Mouse (Mus musculus) stomach, embryonic 15.5 days (tissue): ENCODE results near the gene C1qa. TPM values are rescaled to one million over a fixed set of nuclear protein-coding genes. Genes with fewer than 3 reads are reported as not detected.

Experiments used
- ATAC-seq: fragments of 200-750 bp; cut with Nextera tagmentation; 2 replicates; pipeline ENCODE4 v1.8.0; 2017; ENCODE audit warnings: low read depth, moderate number of reproducible peaks, moderate TSS enrichment; ENCODE audit not compliant: insufficient read depth, low FRiP score
- H3K27ac ChIP-seq: fragments of 300-500 bp; sonication (generic); 2 replicates; pipeline ENCODE4 v1.5.1; 2015; ENCODE audit warnings: mild to moderate bottlenecking, inconsistent platforms
- H3K27me3 ChIP-seq: fragments of 300-500 bp; sonication (generic); replicated peaks from 2 replicates; pipeline ENCODE4 v1.6.1; 2015; ENCODE audit warnings: inconsistent platforms
- H3K36me3 ChIP-seq: fragments of 300-500 bp; sonication (generic); 2 replicates; pipeline ENCODE4 v1.6.1; 2015; ENCODE audit warnings: inconsistent platforms
- H3K4me1 ChIP-seq: fragments of 300-500 bp; sonication (generic); 2 replicates; pipeline ENCODE4 v1.6.1; 2015; ENCODE audit warnings: inconsistent platforms
- H3K4me2 ChIP-seq: fragments of 300-500 bp; sonication (generic); 2 replicates; pipeline ENCODE4 v1.6.1; 2015; ENCODE audit warnings: mild to moderate bottlenecking, inconsistent platforms
- H3K4me3 ChIP-seq: fragments of 300-500 bp; sonication (generic); replicated peaks from 2 replicates; pipeline ENCODE4 v1.5.1; 2015; ENCODE audit warnings: inconsistent platforms
- H3K9ac ChIP-seq: fragments of 300-500 bp; sonication (generic); 2 replicates; pipeline ENCODE4 v1.6.1; 2015; ENCODE audit warnings: inconsistent platforms
- H3K9me3 ChIP-seq: fragments of 300-500 bp; sonication (generic); 2 replicates; pipeline ENCODE4 v1.6.1; 2016; ENCODE audit warnings: inconsistent platforms
- WGBS: fragments of 180-500 bp; shearing (Covaris S2); methylation state at CpG from one replicate; pipeline ENCODE4 v1.1.7; 2015; 5-methylcytosine and 5-hydroxymethylcytosine counted together
- polyA plus RNA-seq: library from polyadenylated mRNA; unstranded; fragments of >200 nt; fragmentation: Nextera tagmentation; extraction: Ambion mirVana; gene quantifications from 2 replicates; pipeline ENCODE4 v1.2.1, GENCODE M21; 2015

Gene C1qa
- polyA plus RNA-seq, 1 experiment from 2014 or later = 54.3 TPM

GRCm38 (mm10) chr4:136878171-136878570 is 20.4 kb downstream of the C1qa start:
- Histone ChIP-seq H3K9me3 (no peaks in the 10 kb centered on the region), H3K36me3 (no peaks in the 10 kb centered on the region), H3K4me1 (no peaks in the 10 kb centered on the region), H3K4me2 (no peak overlapping the region), H3K9ac (no peak overlapping the region), H3K27me3 (no peaks in the 10 kb centered on the region), H3K27ac (no peak overlapping the region), H3K4me3 (no peak overlapping the region)
- WGBS = 47% methylated on average over 8 of the region's 8 CpGs
- no peak for ATAC-seq

GRCm38 (mm10) chr4:136876971-136877370 is 21.6 kb downstream of the C1qa start:
- no peaks in the 10 kb centered on the region for H3K9me3 ChIP-seq
- no peak overlapping the region for H3K27ac ChIP-seq
- no peak for ATAC-seq
- H3K4me2 ChIP-seq = no peak overlapping the region
- no peak overlapping the region for H3K4me3 ChIP-seq
- H3K9ac ChIP-seq = no peak overlapping the region
- H3K4me1 ChIP-seq = no peaks in the 10 kb centered on the region
- H3K27me3 ChIP-seq = no peaks in the 10 kb centered on the region
- 19% methylated on average over 7 of the region's 7 CpGs for WGBS
- no peaks in the 10 kb centered on the region for H3K36me3 ChIP-seq

- H3K27ac ChIP-seq = no peak overlapping the region
- WGBS = 80% methylated on average over 14 of the region's 14 CpGs
- H3K9me3 ChIP-seq = no peaks in the 10 kb centered on the region
These were observed 23.6 kb downstream of the C1qa start for GRCm38 (mm10) chr4:136875012-136875411.

GRCm38 (mm10) chr4:136868371-136868770 is 30.2 kb downstream of the C1qa start:
- Histone ChIP-seq H3K4me2 (0 out of 2 replicates have a peak overlapping the region, but pooled peaks have one; percentile 25), H3K4me3 (no peak overlapping the region), H3K4me1 (peaks cover 3% of the 10 kb centered on the region; the same call in 1 of the 2 replicates), H3K9ac (no peak overlapping the region), H3K36me3 (no peaks in the 10 kb centered on the region), H3K9me3 (no peaks in the 10 kb centered on the region), H3K27ac (no peak overlapping the region), H3K27me3 (no peaks in the 10 kb centered on the region)
- 53% methylated on average over 6 of the region's 6 CpGs for whole genome bisulfite sequencing
- ATAC-seq = peak; percentile 71

More at GRCm38 (mm10) chr4:136875012-136875411, 23.6 kb downstream of the C1qa start:
- ATAC-seq = no peak
- Histone ChIP-seq H3K36me3 (no peaks in the 10 kb centered on the region), H3K27me3 (no peaks in the 10 kb centered on the region), H3K4me1 (no peaks in the 10 kb centered on the region), H3K4me3 (no peak overlapping the region), H3K4me2 (no peak overlapping the region), H3K9ac (no peak overlapping the region)

- ATAC-seq = peak; percentile 61; the same call in 1 of the 2 replicates
- peak overlapping the region; percentile 25 for H3K4me2 ChIP-seq
- H3K9me3 ChIP-seq = no peaks in the 10 kb centered on the region
These were observed 30.8 kb downstream of the C1qa start for GRCm38 (mm10) chr4:136867690-136868345.

GRCm38 (mm10) chr4:136865531-136865930 is 33.1 kb downstream of the C1qa start:
- H3K4me2 ChIP-seq = no peak overlapping the region
- H3K9me3 ChIP-seq = no peaks in the 10 kb centered on the region
- H3K9ac ChIP-seq = no peak overlapping the region
- no peak overlapping the region for H3K27ac ChIP-seq
- no peaks in the 10 kb centered on the region for H3K36me3 ChIP-seq
- H3K4me3 ChIP-seq = no peak overlapping the region
- no peak for ATAC-seq
- WGBS = 64% methylated on average over 5 of the region's 5 CpGs
- H3K4me1 ChIP-seq = peaks cover 17% of the 10 kb centered on the region
- H3K27me3 ChIP-seq = no peaks in the 10 kb centered on the region

More at GRCm38 (mm10) chr4:136867690-136868345, 30.8 kb downstream of the C1qa start:
- 8% methylated on average over 12 of the region's 12 CpGs for WGBS
- no peak overlapping the region for H3K9ac ChIP-seq
- H3K36me3 ChIP-seq = no peaks in the 10 kb centered on the region
- no peaks in the 10 kb centered on the region for H3K27me3 ChIP-seq
- peaks cover 3% of the 10 kb centered on the region; the same call in 1 of the 2 replicates for H3K4me1 ChIP-seq
- no peak overlapping the region for H3K27ac ChIP-seq
- H3K4me3 ChIP-seq = no peak overlapping the region

DNA sequence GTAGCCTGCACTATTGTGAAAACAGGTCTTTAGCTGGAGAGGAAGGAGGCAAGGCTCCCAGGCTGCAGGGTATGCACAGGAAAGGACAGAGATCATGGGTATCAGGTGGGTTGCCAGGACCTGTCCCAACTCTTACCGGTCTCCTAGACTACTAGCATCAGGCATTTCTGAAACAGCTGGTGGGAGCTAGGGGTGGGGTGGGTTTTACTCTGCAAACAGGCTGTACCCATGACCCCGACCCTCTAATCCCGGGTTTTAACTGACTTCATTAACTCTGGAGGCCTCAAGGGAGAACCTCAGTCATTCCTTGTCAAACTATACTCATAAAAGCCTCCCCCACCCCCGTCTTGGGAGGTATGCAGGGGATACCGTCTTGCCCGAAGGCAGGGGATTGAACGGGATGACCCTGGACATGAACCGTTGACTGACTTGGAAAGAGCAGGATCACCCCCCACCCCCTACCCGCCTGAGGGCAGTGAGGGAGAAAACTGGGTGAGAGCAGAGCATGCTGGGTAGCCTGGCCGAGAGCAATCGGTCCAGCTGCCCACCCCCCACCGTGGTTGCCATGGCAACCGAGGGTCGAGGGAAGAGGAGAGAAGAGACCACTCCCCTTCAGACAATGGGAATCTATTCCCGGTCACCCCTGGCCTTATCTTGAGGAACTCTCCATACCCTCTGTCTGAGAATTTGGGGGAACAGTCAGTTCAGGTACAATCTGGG is 33.7 kb downstream of the C1qa start:
- no peak for ATAC-seq
- 9% methylated on average over 14 of the region's 15 CpGs for WGBS
- Histone ChIP-seq H3K4me1 (peaks cover 17% of the 10 kb centered on the region), H3K36me3 (no peaks in the 10 kb centered on the region), H3K9me3 (no peaks in the 10 kb centered on the region), H3K4me3 (no peak overlapping the region), H3K9ac (no peak overlapping the region), H3K27me3 (no peaks in the 10 kb centered on the region), H3K4me2 (no peak overlapping the region), H3K27ac (no peak overlapping the region)

GRCm38 (mm10) chr4:136863517-136863916 is 35.1 kb downstream of the C1qa start:
- Histone ChIP-seq H3K9me3 (no peaks in the 10 kb centered on the region), H3K36me3 (no peaks in the 10 kb centered on the region), H3K9ac (no peak overlapping the region), H3K4me3 (no peak overlapping the region), H3K27me3 (no peaks in the 10 kb centered on the region), H3K4me2 (no peak overlapping the region), H3K4me1 (peaks cover 17% of the 10 kb centered on the region), H3K27ac (no peak overlapping the region)
- ATAC-seq = no peak
- 52% methylated on average over 9 of the region's 9 CpGs for WGBS

DNA sequence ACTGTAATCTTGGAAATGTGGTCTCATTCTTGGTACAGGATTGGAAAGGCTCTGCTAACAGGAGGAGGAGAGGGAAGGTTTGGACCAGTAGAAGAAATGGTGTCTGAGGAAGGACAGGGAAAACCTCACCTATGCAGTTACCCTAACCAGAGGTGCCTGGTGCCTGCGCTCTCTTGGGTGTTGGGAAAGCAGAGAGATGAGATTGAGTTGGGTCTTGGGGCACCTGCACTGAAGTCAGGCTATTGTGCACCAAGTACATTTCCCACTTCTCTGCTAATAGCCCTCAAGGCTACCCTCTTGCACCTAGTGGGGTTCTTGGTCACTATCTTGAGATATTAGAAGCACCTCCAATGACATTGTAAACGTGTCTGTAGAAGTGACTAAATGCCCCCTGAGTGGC is 36.2 kb downstream of the C1qa start:
- no peaks in the 10 kb centered on the region for H3K36me3 ChIP-seq
- ATAC-seq = no peak
- WGBS = 72% methylated on average over 2 of the region's 2 CpGs
- H3K27ac ChIP-seq = no peak overlapping the region
- H3K9ac ChIP-seq = no peak overlapping the region
- no peak overlapping the region; the same call in 1 of the 2 replicates for H3K4me2 ChIP-seq
- H3K9me3 ChIP-seq = no peaks in the 10 kb centered on the region
- peaks cover 14% of the 10 kb centered on the region for H3K4me1 ChIP-seq
- H3K27me3 ChIP-seq = no peaks in the 10 kb centered on the region
- no peak overlapping the region for H3K4me3 ChIP-seq

- Histone ChIP-seq H3K36me3 (no peaks in the 10 kb centered on the region), H3K9ac (no peak overlapping the region), H3K4me3 (no peak overlapping the region), H3K4me2 (peak overlapping the region; percentile 27), H3K27me3 (no peaks in the 10 kb centered on the region), H3K9me3 (no peaks in the 10 kb centered on the region), H3K4me1 (peaks cover 14% of the 10 kb centered on the region), H3K27ac (no peak overlapping the region)
- WGBS = 7% methylated on average over 17 of the region's 17 CpGs
- ATAC-seq = no peak
These were observed 36.8 kb downstream of the C1qa start for GRCm38 (mm10) chr4:136861806-136862205.

DNA sequence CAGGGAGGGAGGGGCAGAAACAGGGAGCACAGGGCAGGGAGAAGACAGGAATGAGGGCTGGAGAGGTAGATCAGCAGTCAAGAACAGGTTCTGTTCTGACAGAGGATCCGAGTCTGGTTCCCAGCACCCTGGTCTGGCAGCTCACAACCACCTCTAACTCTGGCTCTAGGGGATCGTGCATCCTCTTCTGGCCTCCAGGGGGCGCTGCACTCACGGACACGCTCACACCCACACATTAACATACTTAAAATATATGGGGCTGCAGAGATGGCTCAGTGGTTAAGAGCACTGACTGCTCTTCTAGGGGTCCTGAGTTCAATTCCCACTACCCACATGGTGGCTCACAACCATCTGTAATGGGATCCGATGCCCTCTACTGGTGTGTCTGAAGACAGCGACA is 38.6 kb downstream of the C1qa start:
- H3K27ac ChIP-seq = no peak overlapping the region
- H3K4me3 ChIP-seq = no peak overlapping the region
- H3K27me3 ChIP-seq = no peaks in the 10 kb centered on the region
- no peaks in the 10 kb centered on the region for H3K36me3 ChIP-seq
- no peak overlapping the region for H3K9ac ChIP-seq
- peaks cover 14% of the 10 kb centered on the region for H3K4me1 ChIP-seq
- 92% methylated on average over 7 of the region's 7 CpGs for WGBS
- no peaks in the 10 kb centered on the region for H3K9me3 ChIP-seq
- H3K4me2 ChIP-seq = no peak overlapping the region
- ATAC-seq = no peak

DNA sequence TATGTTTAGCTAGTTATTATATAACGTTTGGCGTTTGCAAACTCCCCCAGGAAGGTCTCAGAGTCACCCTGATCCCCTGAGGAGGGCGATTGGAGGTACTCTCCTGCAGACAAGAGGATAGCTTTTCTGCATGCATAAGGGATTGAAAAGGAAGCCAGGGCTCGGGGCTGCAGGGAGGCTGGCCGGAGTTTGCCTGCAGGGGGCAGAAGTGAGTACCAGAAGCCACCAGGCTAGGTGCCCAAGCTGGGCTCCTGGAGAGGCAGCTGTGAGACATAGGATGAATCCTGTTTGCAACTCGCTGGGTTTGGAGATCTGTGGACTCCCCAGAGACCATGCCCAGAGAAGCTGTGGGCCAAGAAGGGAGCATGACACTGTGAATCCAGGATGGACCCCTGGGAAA is 43.5 kb downstream of the C1qa start:
- no peak for ATAC-seq
- H3K9ac ChIP-seq = no peak overlapping the region
- H3K36me3 ChIP-seq = no peaks in the 10 kb centered on the region
- H3K4me3 ChIP-seq = no peak overlapping the region
- H3K4me1 ChIP-seq = no peaks in the 10 kb centered on the region
- H3K9me3 ChIP-seq = no peaks in the 10 kb centered on the region
- no peaks in the 10 kb centered on the region; the same call in 1 of the 2 replicates for H3K27me3 ChIP-seq
- H3K4me2 ChIP-seq = no peak overlapping the region
- 38% methylated on average over 6 of the region's 6 CpGs for WGBS
- no peak overlapping the region for H3K27ac ChIP-seq
